Mouse (Mus musculus): ENCODE measurements around the gene Hectd3. TPM values are rescaled to one million over a fixed set of nuclear protein-coding genes. Genes with fewer than 3 reads are reported as not detected.
A peak's percentile ranks its signal among the peaks of the same experiment; 100 is the strongest.

The Hectd3 gene
- polyA plus RNA-seq, 1 experiment from 2014 or later, result 27.7 TPM

DNA sequence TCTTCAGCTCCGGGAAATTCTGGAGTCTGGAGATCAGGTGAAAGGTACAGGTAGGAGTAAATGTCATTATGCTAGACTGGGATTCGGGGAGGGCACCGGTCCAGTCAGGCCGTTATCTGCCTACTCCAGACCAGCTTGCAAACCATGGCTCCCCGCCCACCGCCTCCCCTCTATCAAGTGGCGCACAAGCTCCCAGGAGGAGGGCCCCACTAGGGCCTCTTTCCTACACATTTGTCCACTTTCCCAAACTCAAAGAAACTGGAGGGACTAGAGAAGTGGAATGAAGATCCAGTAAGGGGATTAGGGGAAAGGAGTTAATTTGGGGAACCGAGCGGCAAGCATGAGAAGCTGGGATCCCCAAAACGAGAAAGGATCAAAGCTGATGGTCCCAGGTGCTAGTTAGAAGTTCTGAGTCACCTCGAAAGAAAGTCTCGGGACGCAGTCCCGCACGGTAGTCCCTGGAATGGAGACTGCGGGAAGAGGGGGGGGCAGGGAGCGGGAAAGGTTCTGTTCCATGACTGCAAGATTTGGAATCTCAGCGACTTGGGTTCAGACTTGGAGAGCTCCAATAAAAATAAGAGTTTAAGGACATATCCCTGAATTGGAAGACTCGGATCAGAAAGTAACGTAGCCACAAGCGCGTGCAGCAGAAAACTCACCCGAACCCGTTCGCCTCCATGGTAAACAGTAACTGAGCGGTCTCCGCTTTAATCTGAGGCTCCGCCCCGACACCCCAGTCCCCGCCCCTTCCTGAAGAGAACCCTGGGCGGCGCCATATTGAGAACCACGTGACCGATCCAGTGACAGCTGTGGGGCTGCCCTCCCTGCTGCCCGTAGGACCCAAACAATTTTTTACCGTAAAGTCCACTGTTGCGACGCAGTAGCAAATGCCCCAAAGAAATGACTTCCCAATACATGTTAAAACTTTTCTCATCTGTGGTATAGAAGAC lies 1.2 kb upstream of the Hectd3 start, which contains the start of gene Urod:
Gene Urod (minus strand): TSS at position 742 of the 950 bp plus-strand sequence.
- peak within 1 kb of the TSS; percentile 85 for H3K9ac ChIP-seq (replicated peaks; ENCODE audit: low read depth, low read length)
- ATAC-seq, result peak; percentile 93
- H3K4me3 ChIP-seq (replicated peaks; ENCODE audit: low read length), result peak within 1 kb of the TSS; percentile 87
- WGBS, result under 1% methylated on average over 38 of the region's 38 CpGs
- peaks cover 33% of the 10 kb centered on the region for H3K4me1 ChIP-seq (replicated peaks; ENCODE audit: control insufficient read depth, insufficient read depth, low read length)
- H3K9me3 ChIP-seq (ENCODE audit: control insufficient read depth, low read length), result no peaks in the 10 kb centered on the region
- no peaks in the 10 kb centered on the region for H3K27me3 ChIP-seq (replicated peaks; ENCODE audit: control insufficient read depth, insufficient read depth, low read length)
- H3K36me3 ChIP-seq (ENCODE audit: control insufficient read depth, insufficient read depth), result peaks cover 2% of the 10 kb centered on the region; the same call in 1 of the 2 replicates
- H3K27ac ChIP-seq (ENCODE audit: low read length), result peak within 1 kb of the TSS; percentile 86
- peak within 1 kb of the TSS; percentile 96 for H3K4me2 ChIP-seq (ENCODE audit: low read length)

DNA sequence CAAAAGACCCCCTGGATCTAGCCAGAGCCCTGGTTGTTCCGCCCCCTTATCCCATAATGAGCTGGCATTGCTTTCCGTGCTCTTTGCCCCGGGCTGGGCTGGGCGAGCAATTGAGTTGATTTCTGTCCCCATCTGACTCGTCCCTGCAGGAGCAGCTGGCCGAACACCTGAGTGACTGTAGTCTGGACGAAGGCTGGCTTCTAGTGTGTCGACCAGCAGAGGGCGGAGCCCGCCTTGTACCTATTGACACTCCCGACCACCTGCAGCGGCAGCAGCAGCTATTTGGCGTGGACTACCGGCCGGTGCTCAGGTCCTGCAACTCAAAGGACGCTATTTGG lies 650 bp downstream of the Hectd3 start:
- ATAC-seq, result 0 out of 2 replicates have a peak, but pooled peaks have one; percentile 1
- no peak overlapping the region; the same call in 1 of the 2 replicates for H3K27ac ChIP-seq (ENCODE audit: low read length)

DNA sequence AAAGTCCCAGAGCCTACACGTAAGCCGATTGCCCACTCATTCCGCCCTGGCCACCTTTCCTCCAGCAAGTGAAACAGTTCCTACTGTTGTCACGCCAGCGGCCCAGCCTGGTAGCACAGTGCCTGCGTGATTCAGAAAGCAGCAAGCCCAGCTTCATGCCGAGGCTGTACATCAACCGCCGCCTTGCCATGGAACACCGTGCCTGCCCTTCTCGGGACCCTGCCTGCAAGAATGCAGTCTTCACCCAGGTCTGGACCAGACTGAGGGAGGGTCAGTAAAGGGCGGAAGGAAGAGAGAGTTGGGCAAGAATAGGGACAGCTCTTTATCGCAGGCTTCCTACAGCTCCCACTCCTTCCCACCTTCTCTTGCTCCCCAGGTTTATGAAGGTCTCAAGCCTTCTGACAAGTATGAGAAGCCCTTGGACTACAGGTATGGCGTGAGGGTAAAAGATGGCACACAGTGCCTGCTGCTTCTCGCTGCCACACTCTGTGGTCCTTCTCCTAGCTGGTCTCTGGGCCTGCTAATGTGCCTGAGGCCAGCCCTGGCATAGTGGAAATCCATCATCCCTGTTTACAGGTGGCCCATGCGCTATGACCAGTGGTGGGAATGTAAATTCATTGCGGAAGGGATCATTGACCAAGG lies 4.5 kb downstream of the Hectd3 start:
- Histone ChIP-seq H3K9ac (replicated peaks; ENCODE audit: low read depth, low read length) (no peak overlapping the region), H3K27ac (ENCODE audit: low read length) (no peak overlapping the region), H3K4me3 (replicated peaks; ENCODE audit: low read length) (no peak overlapping the region), H3K36me3 (ENCODE audit: control insufficient read depth, insufficient read depth) (peaks cover 25% of the 10 kb centered on the region), H3K9me3 (ENCODE audit: control insufficient read depth, low read length) (no peaks in the 10 kb centered on the region), H3K27me3 (replicated peaks; ENCODE audit: control insufficient read depth, insufficient read depth, low read length) (no peaks in the 10 kb centered on the region), H3K4me1 (replicated peaks; ENCODE audit: control insufficient read depth, insufficient read depth, low read length) (peaks cover 16% of the 10 kb centered on the region), H3K4me2 (ENCODE audit: low read length) (no peak overlapping the region)
- WGBS, result 93% methylated on average over 17 of the region's 17 CpGs
- no peak for ATAC-seq

More for the DNA sequence above, 650 bp downstream of the Hectd3 start:
- Histone ChIP-seq H3K4me3 (replicated peaks; ENCODE audit: low read length) (peak overlapping the region; percentile 87), H3K27me3 (replicated peaks; ENCODE audit: control insufficient read depth, insufficient read depth, low read length) (no peaks in the 10 kb centered on the region), H3K4me1 (replicated peaks; ENCODE audit: control insufficient read depth, insufficient read depth, low read length) (peaks cover 33% of the 10 kb centered on the region), H3K36me3 (ENCODE audit: control insufficient read depth, insufficient read depth) (peaks cover 14% of the 10 kb centered on the region), H3K9me3 (ENCODE audit: control insufficient read depth, low read length) (no peaks in the 10 kb centered on the region), H3K9ac (replicated peaks; ENCODE audit: low read depth, low read length) (peak overlapping the region; percentile 85), H3K4me2 (ENCODE audit: low read length) (peak overlapping the region; percentile 96)
- WGBS, result 1% methylated on average over 16 of the region's 16 CpGs

DNA sequence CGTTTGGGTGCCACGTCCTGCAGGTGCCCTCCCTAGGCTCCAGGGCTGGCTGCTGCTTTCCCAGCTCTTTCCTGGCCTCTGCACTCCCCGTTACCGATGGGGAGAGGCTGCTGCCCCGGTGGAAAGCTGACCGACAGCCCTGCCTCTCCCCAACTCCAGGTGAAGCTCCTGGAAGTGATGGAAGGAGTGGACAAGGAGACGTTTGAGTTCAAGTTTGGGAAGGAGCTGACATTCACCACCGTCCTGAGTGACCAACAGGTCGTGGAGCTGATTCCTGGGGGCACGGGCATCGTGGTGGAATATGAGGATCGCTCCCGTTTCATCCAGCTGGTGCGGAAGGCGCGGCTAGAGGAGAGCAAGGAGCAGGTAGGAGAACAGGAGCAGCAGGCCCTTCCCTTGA lies 6.8 kb downstream of the Hectd3 start:
- no peak for ATAC-seq

DNA sequence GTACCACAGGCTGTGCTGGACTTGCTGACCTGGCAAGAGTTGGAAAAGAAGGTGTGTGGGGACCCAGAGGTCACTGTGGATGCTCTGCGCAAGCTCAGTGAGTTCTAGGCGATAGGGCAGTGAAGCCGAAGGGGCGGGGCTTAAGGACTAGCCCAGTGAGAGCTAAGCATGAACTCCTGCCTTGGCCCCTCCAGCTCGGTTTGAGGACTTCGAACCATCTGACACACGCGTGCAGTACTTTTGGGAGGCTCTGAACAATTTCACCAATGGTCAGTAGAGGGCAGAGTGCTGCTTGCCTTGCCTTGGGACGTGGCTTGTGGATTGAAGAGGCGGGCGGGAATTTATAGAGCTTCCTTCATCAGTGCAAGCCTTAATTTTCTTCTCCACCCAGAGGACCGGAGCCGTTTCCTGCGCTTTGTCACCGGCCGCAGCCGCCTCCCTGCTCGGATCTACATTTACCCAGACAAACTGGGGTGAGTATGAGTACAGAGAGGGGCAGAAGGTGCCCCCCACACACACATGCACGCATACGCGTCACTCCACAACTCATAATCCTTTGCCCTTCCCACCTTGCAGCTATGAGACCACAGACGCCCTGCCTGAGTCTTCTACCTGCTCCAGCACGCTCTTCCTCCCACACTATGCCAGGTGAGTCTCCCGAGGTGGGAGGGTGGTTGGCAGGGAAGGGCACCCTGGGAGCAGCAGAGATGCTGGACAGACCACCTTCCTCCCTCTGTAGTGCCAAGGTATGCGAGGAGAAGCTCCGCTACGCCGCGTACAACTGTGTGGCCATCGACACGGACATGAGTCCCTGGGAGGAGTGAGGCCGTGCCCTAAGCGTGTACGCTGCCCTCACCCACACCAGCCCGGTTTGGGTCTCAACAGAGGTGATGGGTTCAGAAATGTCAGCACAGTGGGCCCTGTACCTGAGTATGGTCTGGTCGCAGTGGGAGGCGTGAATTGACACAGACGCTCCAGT lies 7.7 kb downstream of the Hectd3 start:
- peak; percentile 64 for ATAC-seq
- H3K36me3 ChIP-seq (ENCODE audit: control insufficient read depth, insufficient read depth), result peaks cover 26% of the 10 kb centered on the region
- WGBS, result 56% methylated on average over 38 of the region's 38 CpGs

More for the DNA sequence above, 6.8 kb downstream of the Hectd3 start:
- H3K4me3 ChIP-seq (replicated peaks; ENCODE audit: low read length), result no peak overlapping the region
- H3K9ac ChIP-seq (replicated peaks; ENCODE audit: low read depth, low read length), result no peak overlapping the region
- no peaks in the 10 kb centered on the region; the same call in 1 of the 2 replicates for H3K4me1 ChIP-seq (replicated peaks; ENCODE audit: control insufficient read depth, insufficient read depth, low read length)
- H3K4me2 ChIP-seq (ENCODE audit: low read length), result no peak overlapping the region
- no peaks in the 10 kb centered on the region for H3K27me3 ChIP-seq (replicated peaks; ENCODE audit: control insufficient read depth, insufficient read depth, low read length)
- WGBS, result 90% methylated on average over 16 of the region's 16 CpGs
- H3K36me3 ChIP-seq (ENCODE audit: control insufficient read depth, insufficient read depth), result peaks cover 26% of the 10 kb centered on the region
- no peak overlapping the region for H3K27ac ChIP-seq (ENCODE audit: low read length)
- H3K9me3 ChIP-seq (ENCODE audit: control insufficient read depth, low read length), result no peaks in the 10 kb centered on the region

DNA sequence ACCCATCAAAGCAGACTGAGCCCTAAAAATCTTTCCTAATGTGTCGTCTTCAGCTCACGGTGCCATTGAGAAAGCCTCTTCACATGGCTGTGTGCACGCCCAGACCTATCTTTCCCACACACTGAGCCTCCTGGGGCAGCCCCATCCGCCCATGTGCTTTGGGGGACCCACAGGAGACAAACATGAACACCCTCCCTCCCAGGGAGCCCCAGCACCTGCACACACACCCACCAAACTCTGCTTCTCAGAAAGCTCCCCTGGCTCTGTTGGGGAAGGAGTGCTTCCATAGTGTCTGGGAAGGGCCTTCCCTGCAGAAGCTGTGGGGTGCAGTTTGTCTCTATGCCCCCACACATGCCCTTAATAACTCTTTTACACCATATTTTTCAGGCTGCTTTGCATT lies 9.5 kb downstream of the Hectd3 start:
- Histone ChIP-seq H3K9ac (replicated peaks; ENCODE audit: low read depth, low read length) (no peak overlapping the region), H3K4me3 (replicated peaks; ENCODE audit: low read length) (no peak overlapping the region), H3K36me3 (ENCODE audit: control insufficient read depth, insufficient read depth) (peaks cover 20% of the 10 kb centered on the region), H3K27ac (ENCODE audit: low read length) (no peak overlapping the region), H3K27me3 (replicated peaks; ENCODE audit: control insufficient read depth, insufficient read depth, low read length) (no peaks in the 10 kb centered on the region), H3K4me1 (replicated peaks; ENCODE audit: control insufficient read depth, insufficient read depth, low read length) (no peaks in the 10 kb centered on the region), H3K9me3 (ENCODE audit: control insufficient read depth, low read length) (no peaks in the 10 kb centered on the region), H3K4me2 (ENCODE audit: low read length) (no peak overlapping the region)
- WGBS, result 89% methylated on average over 4 of the region's 4 CpGs
- no peak for ATAC-seq

More for the DNA sequence above, 7.7 kb downstream of the Hectd3 start:
- H3K9ac ChIP-seq (replicated peaks; ENCODE audit: low read depth, low read length), result no peak overlapping the region
- no peak overlapping the region for H3K4me2 ChIP-seq (ENCODE audit: low read length)
- H3K27ac ChIP-seq (ENCODE audit: low read length), result no peak overlapping the region
- no peak overlapping the region for H3K4me3 ChIP-seq (replicated peaks; ENCODE audit: low read length)
- H3K9me3 ChIP-seq (ENCODE audit: control insufficient read depth, low read length), result no peaks in the 10 kb centered on the region
- H3K4me1 ChIP-seq (replicated peaks; ENCODE audit: control insufficient read depth, insufficient read depth, low read length), result no peaks in the 10 kb centered on the region
- no peaks in the 10 kb centered on the region for H3K27me3 ChIP-seq (replicated peaks; ENCODE audit: control insufficient read depth, insufficient read depth, low read length)

DNA sequence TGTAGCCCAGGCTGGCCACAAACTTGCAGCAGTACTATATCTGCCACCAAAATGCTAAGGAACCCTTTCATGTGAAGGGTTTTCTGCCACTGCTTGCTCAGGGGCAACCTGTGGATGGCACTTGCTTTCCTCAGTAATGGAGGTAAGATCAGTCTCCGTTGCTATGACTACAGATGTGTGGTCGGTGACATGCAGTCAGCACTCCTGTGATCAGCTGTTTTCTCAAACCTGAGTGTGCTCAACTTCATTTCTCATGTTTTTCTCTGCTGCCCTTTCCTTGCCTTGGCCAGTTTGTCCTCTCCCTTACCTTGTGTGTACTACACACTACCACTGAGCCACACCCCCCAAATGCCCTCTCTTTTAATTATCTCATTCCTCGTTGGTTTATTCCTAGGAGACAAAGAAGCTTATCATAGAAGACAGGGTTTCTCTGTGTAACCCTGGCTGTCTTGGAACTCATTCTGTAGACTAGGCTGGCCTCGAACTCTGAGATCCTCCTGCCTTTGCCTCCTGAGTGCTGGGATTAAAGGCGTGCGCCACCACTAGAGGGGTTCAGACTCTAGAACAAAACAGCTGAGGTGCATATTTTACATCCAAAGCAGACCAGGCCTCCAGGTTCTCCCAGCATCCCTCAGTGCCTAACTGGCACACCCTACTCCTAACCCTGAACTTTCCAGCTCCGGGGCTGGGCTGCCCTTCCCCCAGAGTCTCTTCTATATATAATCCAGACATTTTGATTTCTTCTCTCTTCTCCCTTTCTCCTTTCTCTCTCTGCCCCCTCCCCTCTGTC lies 10.7 kb downstream of the Hectd3 start:
- no peaks in the 10 kb centered on the region for H3K27me3 ChIP-seq (replicated peaks; ENCODE audit: control insufficient read depth, insufficient read depth, low read length)
- 72% methylated on average over 7 of the region's 7 CpGs for WGBS

DNA sequence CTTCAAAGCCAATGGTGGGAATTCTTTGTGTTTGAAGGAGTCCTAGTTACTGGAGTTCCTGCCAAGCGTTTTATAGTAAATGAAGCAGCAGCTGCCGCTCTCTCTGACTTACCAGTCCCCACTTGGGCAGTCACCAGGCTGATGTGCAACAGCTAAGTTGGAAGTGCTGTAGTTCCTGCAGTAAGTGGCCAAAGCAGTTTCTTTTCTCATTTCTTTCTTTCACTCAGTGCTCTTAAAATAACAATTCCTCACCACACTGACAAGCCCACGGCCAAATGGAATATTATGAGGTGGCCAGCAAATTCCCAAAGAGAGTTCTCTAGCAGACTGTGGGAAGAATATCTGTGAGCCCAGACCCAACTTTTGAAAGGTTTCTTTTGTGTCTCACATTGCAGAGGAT lies 11.9 kb downstream of the Hectd3 start:
- no peak overlapping the region for H3K4me2 ChIP-seq (ENCODE audit: low read length)
- no peak overlapping the region for H3K9ac ChIP-seq (replicated peaks; ENCODE audit: low read depth, low read length)
- no peak for ATAC-seq
- no peak overlapping the region for H3K27ac ChIP-seq (ENCODE audit: low read length)
- no peaks in the 10 kb centered on the region for H3K27me3 ChIP-seq (replicated peaks; ENCODE audit: control insufficient read depth, insufficient read depth, low read length)
- WGBS, result 58% methylated on average over 3 of the region's 3 CpGs
- H3K4me1 ChIP-seq (replicated peaks; ENCODE audit: control insufficient read depth, insufficient read depth, low read length), result no peaks in the 10 kb centered on the region
- no peaks in the 10 kb centered on the region for H3K9me3 ChIP-seq (ENCODE audit: control insufficient read depth, low read length)
- H3K4me3 ChIP-seq (replicated peaks; ENCODE audit: low read length), result no peak overlapping the region
- peaks cover 10% of the 10 kb centered on the region for H3K36me3 ChIP-seq (ENCODE audit: control insufficient read depth, insufficient read depth)

More for the DNA sequence above, 10.7 kb downstream of the Hectd3 start:
- H3K36me3 ChIP-seq (ENCODE audit: control insufficient read depth, insufficient read depth), result peaks cover 13% of the 10 kb centered on the region
- ATAC-seq, result no peak
- no peak overlapping the region for H3K4me2 ChIP-seq (ENCODE audit: low read length)
- H3K4me1 ChIP-seq (replicated peaks; ENCODE audit: control insufficient read depth, insufficient read depth, low read length), result no peaks in the 10 kb centered on the region
- no peak overlapping the region for H3K27ac ChIP-seq (ENCODE audit: low read length)
- no peak overlapping the region for H3K4me3 ChIP-seq (replicated peaks; ENCODE audit: low read length)
- no peak overlapping the region for H3K9ac ChIP-seq (replicated peaks; ENCODE audit: low read depth, low read length)
- H3K9me3 ChIP-seq (ENCODE audit: control insufficient read depth, low read length), result no peaks in the 10 kb centered on the region
